Mouse (Mus musculus): ENCODE measurements at regions not wholly inside any gene's neighbourhood (a gene's known extent, or its start where the extent isn't known, plus 50 kb on each side); places are given as distances from the start of the nearest gene placed in this dataset.

DNA sequence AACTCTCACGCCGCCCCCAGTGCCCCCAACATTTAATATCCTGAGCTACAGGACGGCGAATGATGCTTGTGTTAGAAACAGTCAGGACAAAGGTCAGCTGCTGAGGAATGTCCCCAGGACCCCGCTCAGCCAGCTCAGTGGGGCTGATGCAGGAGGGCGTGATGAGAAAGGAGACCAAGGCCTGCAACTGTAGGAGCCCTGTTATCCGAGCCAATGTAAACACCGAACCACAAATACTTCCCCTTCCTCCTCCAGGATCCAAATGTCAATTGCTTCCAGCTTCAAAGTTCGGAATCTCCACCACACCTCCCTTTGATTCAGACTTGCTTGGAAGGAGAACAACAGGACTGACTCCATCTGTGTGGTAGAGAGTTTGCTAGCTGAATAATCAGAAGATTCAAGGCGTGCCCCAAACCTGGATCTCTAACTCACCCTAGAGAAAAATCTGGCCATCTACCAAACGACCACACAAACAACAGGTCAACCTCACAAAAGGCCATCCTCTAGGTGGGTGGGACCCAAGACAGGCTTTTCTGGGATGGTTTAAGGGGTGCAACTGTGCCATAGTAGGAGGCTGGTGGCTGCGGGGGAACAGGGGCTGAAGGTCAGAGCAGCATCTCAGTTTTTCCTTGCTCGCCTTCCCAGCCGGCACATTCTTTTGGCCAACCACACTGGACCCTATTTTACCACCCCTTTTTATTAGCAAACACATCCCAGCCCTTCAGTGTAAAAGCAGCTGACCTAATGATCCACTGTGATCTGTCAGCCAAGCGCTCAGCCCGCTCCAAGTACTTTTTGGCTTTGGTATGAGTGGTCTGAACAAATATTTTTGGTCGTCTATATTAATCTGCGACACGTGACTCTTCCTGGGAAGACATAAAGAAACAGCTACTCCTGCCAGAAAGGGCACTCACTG lies 1475.8 kb upstream of the Gulo start:
- Histone ChIP-seq H3K4me3 (ENCODE audit: low read depth, low read length) (no peak overlapping the region), H3K27me3 (replicated peaks; ENCODE audit: insufficient read depth, low read length) (no peaks in the 10 kb centered on the region), H3K4me1 (ENCODE audit: insufficient read depth, low read depth, low read length) (peaks cover 4% of the 10 kb centered on the region; the same call in 1 of the 2 replicates), H3K9me3 (ENCODE audit: low read length) (no peaks in the 10 kb centered on the region), H3K4me2 (replicated peaks; ENCODE audit: low read depth, low read length) (no peak overlapping the region), H3K9ac (replicated peaks; ENCODE audit: low read depth) (no peak overlapping the region), H3K27ac (ENCODE audit: low read length) (no peak overlapping the region), H3K36me3 (ENCODE audit: insufficient read depth, low read length) (no peaks in the 10 kb centered on the region)
- DNase-seq (ENCODE audit: low spot score): peak; percentile 52
- ATAC-seq: peak; percentile 62
- TF ChIP-seq CTCF (IDR thresholded peaks at IDR 0.05): no peak
- WGBS: 26% methylated on average over 19 of the region's 19 CpGs

All from lung, postnatal 0 days (tissue).